Mouse (Mus musculus): ENCODE results near the gene Zfp786. TPM values are rescaled to one million over a fixed set of nuclear protein-coding genes. Genes with fewer than 3 reads are reported as not detected.
"Not testable (repeated sequence)": the region's sequence is repeated elsewhere in the genome, so short reads cannot be mapped to it uniquely, and the experiment has no call there.

The Zfp786 gene
- polyA plus RNA-seq, 1 experiment from 2014 or later: 17.7 TPM

DNA sequence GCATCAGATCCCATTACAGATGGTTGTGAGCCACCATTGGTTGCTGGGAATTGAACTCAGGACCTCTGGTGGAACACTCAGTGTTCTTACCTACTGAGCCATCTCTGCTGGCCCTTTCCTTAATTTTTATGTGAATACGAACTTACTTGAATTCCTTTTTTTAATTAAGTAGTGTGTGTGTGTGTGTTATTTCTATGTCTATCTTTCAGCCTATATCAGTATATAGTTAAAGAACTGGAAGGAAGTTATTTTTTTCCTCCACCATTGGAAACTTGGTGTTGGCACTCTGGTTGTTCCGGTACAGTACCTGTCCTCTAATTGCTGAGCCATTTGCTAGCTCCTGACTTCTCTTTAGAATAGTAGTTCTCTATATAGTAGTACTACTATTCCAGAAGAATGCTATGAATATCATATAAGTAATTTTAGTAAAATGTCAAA, 50.1 kb downstream of the Zfp786 start:
- Histone ChIP-seq H3K4me3 (ENCODE audit: low read depth, low read length) (peak overlapping the region; percentile 27), H3K9ac (replicated peaks; ENCODE audit: low read depth, low read length) (no peak overlapping the region), H3K27me3 (ENCODE audit: control insufficient read depth, insufficient read depth, low read length) (no peaks in the 10 kb centered on the region), H3K9me3 (ENCODE audit: control insufficient read depth, low read length) (no peaks in the 10 kb centered on the region), H3K36me3 (ENCODE audit: control insufficient read depth, insufficient read depth, low read length) (no peaks in the 10 kb centered on the region), H3K4me1 (ENCODE audit: control insufficient read depth, insufficient read depth, low read length) (peaks cover 5% of the 10 kb centered on the region; the same call in 1 of the 2 replicates), H3K27ac (ENCODE audit: low read depth, low read length) (no peak overlapping the region), H3K4me2 (ENCODE audit: low read depth, low read length) (peak overlapping the region; percentile 44; the same call in 1 of the 2 replicates)
- no peak for ATAC-seq (ENCODE audit: low read depth)
- 18% methylated on average over 2 of the region's 2 CpGs for WGBS

DNA sequence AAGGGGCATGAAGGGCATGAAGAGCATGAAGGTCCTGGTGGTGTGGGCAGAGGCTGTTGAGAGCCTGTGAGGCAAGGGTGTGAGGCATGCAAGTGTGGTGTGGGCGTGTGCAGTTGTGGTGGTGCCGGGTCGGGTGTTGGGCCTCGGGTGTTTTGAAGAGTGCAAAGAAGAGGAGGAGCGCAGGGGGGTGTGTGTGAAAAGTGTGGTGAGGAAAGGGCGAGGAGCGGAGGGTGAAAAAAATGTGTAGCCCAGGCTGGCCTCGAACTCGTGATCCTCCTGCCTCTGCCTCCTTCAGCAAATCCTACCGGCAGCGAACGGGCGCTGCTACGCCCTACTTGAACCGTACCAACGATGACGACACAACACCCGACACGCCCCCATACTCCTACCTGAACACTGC, 58.9 kb downstream of the Zfp786 start:
- H3K27me3 ChIP-seq (ENCODE audit: control insufficient read depth, insufficient read depth, low read length); H3K4me2 ChIP-seq (ENCODE audit: low read depth, low read length); H3K4me1 ChIP-seq (ENCODE audit: control insufficient read depth, insufficient read depth, low read length); H3K4me3 ChIP-seq (ENCODE audit: low read depth, low read length); ATAC-seq (ENCODE audit: low read depth); H3K9me3 ChIP-seq (ENCODE audit: control insufficient read depth, low read length); H3K9ac ChIP-seq (replicated peaks; ENCODE audit: low read depth, low read length); H3K36me3 ChIP-seq (ENCODE audit: control insufficient read depth, insufficient read depth, low read length); H3K27ac ChIP-seq (ENCODE audit: low read depth, low read length): not testable (repeated sequence)
- WGBS: 71% methylated on average over 7 of the region's 19 CpGs

DNA sequence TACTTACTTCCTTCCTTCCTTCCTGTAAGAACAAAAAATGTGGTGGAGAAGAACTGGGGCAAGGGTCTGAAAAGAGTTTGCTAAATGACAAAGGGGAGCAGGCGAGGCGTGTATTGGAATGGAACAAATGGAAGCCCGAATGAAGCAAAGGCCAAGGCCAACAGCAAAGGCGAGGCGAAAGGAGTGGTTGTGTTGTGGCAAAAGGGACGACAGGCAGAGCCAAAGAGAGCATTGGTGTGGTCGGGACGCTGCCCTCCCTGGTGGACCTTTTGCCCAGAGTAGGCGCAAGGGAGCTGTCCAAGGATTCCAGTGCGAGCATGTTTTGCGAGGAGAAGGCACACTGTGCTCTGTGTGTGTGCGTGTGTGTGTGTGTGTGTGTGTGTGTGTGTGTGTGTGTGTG, 59.6 kb downstream of the Zfp786 start:
- H3K4me1 ChIP-seq (ENCODE audit: control insufficient read depth, insufficient read depth, low read length); H3K27me3 ChIP-seq (ENCODE audit: control insufficient read depth, insufficient read depth, low read length); H3K9me3 ChIP-seq (ENCODE audit: control insufficient read depth, low read length); H3K4me2 ChIP-seq (ENCODE audit: low read depth, low read length); H3K36me3 ChIP-seq (ENCODE audit: control insufficient read depth, insufficient read depth, low read length); H3K27ac ChIP-seq (ENCODE audit: low read depth, low read length); H3K9ac ChIP-seq (replicated peaks; ENCODE audit: low read depth, low read length); H3K4me3 ChIP-seq (ENCODE audit: low read depth, low read length); ATAC-seq (ENCODE audit: low read depth): not testable (repeated sequence)
- 76% methylated on average over 12 of the region's 12 CpGs for WGBS

DNA sequence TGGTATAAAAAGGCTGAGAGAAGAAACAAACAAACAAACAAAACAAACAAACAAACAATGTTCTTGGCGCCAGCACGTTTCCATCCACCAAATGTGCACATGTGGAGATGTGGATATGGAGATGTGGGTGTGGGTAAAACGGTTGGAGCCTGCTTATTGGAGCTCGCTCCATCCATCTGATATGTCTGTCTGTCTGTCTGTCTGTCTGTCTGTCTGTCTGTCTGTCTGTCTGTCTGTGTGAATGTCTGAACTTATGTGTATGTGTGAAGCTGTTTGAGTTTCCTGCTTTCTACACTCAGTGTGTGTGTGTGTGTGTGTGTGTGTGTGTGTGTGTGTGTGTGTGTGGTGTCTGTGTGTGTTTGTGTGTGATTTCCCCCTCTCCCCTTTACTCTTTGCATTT, 60.8 kb downstream of the Zfp786 start:
- not testable (repeated sequence) for H3K4me2 ChIP-seq (ENCODE audit: low read depth, low read length); H3K9ac ChIP-seq (replicated peaks; ENCODE audit: low read depth, low read length); H3K27ac ChIP-seq (ENCODE audit: low read depth, low read length); H3K27me3 ChIP-seq (ENCODE audit: control insufficient read depth, insufficient read depth, low read length); ATAC-seq (ENCODE audit: low read depth); H3K36me3 ChIP-seq (ENCODE audit: control insufficient read depth, insufficient read depth, low read length); H3K4me1 ChIP-seq (ENCODE audit: control insufficient read depth, insufficient read depth, low read length); H3K4me3 ChIP-seq (ENCODE audit: low read depth, low read length); H3K9me3 ChIP-seq (ENCODE audit: control insufficient read depth, low read length)
- 80% methylated on average over 4 of the region's 4 CpGs for WGBS

MicroRNAs within 50 kb of the gene (microRNA counts, 519-probe panel; counts per million panel counts)
- microRNA mmu-miR-704: not detected

Small RNA genes lying within 50 kb of the gene (microRNA-seq; reads per million reads assigned to microRNA genes)
- gene Mir704: not detected

Other genes with a start within 250 kb of the Zfp786 start
- gene Ezh2, start 235.5 kb downstream of the Zfp786 start, polyA plus RNA-seq (2014; fragmentation: Nextera tagmentation; extraction: Ambion mirVana): 56.8 and 64.2 TPM in 2 replicates
- gene Pdia4, start 17.4 kb downstream of the Zfp786 start, polyA plus RNA-seq (2014; fragmentation: Nextera tagmentation; extraction: Ambion mirVana): 138 and 165 TPM in 2 replicates
- 20.1 and 23.1 TPM in 2 replicates for gene Zfp398, start 4.8 kb upstream of the Zfp786 start, polyA plus RNA-seq (2014; fragmentation: Nextera tagmentation; extraction: Ambion mirVana)
- gene Zfp282, start 46.3 kb upstream of the Zfp786 start, polyA plus RNA-seq (2014; fragmentation: Nextera tagmentation; extraction: Ambion mirVana): 15.9 and 18.3 TPM in 2 replicates
- gene Zfp212, start 89.6 kb upstream of the Zfp786 start, polyA plus RNA-seq (2014; fragmentation: Nextera tagmentation; extraction: Ambion mirVana): 11.7 and 14.8 TPM in 2 replicates
- gene Zfp956, start 122.5 kb upstream of the Zfp786 start, polyA plus RNA-seq (2014; fragmentation: Nextera tagmentation; extraction: Ambion mirVana): 22.2 and 24.0 TPM in 2 replicates
- 12.1 and 12.4 TPM in 2 replicates for gene Zfp777, start 218.0 kb upstream of the Zfp786 start, polyA plus RNA-seq (2014; fragmentation: Nextera tagmentation; extraction: Ambion mirVana)